Mouse (Mus musculus) c-Kit-negative CD71-positive TER-119-positive erythroid progenitor cells, embryonic 14.5 days (primary cell): Measurements from ENCODE around the gene Stk10.

Experiments used
- DNase-seq: peaks from one replicate; pipeline ENCODE4 v3.0.0-alpha.2; 2013; ENCODE audit warnings: low read depth, low spot score

The Stk10 gene

GRCm38 (mm10) chr11:32524122-32524920, 8.8 kb upstream of the Stk10 start:
- DNase-seq: no peak

GRCm38 (mm10) chr11:32527006-32527405, 6.1 kb upstream of the Stk10 start:
- DNase-seq: no peak

GRCm38 (mm10) chr11:32530151-32530550, 3.0 kb upstream of the Stk10 start:
- DNase-seq: no peak

- DNase-seq: no peak
Observed at GRCm38 (mm10) chr11:32531871-32532764, 987 bp upstream of the Stk10 start, which contains the start of gene Efcab9. Efcab9 (minus strand) TSS chr11:32532081.

- DNase-seq: peak; percentile 62
Observed at GRCm38 (mm10) chr11:32533482-32534261, 567 bp downstream of the Stk10 start.

GRCm38 (mm10) chr11:32534453-32535075, 1.5 kb downstream of the Stk10 start:
- no peak for DNase-seq

GRCm38 (mm10) chr11:32535646-32536045, 2.5 kb downstream of the Stk10 start:
- DNase-seq: no peak

- no peak for DNase-seq
Observed at GRCm38 (mm10) chr11:32536954-32537353, 3.8 kb downstream of the Stk10 start.

GRCm38 (mm10) chr11:32538435-32538834, 5.3 kb downstream of the Stk10 start:
- no peak for DNase-seq

- peak; percentile 48 for DNase-seq
Observed at GRCm38 (mm10) chr11:32538846-32539245, 5.7 kb downstream of the Stk10 start.

GRCm38 (mm10) chr11:32539717-32540116, 6.6 kb downstream of the Stk10 start:
- no peak for DNase-seq

- DNase-seq: no peak
Observed at GRCm38 (mm10) chr11:32540463-32540862, 7.4 kb downstream of the Stk10 start.

- DNase-seq: no peak
Observed at GRCm38 (mm10) chr11:32542181-32542580, 9.1 kb downstream of the Stk10 start.

GRCm38 (mm10) chr11:32542687-32543411, 9.7 kb downstream of the Stk10 start:
- peak; percentile 67 for DNase-seq

- no peak for DNase-seq
Observed at GRCm38 (mm10) chr11:32544041-32544440, 10.9 kb downstream of the Stk10 start.

- no peak for DNase-seq
Observed at GRCm38 (mm10) chr11:32544497-32544896, 11.4 kb downstream of the Stk10 start.

GRCm38 (mm10) chr11:32545605-32546004, 12.5 kb downstream of the Stk10 start:
- no peak for DNase-seq

- DNase-seq: no peak
Observed at GRCm38 (mm10) chr11:32546483-32546882, 13.4 kb downstream of the Stk10 start.

GRCm38 (mm10) chr11:32547391-32547947, 14.4 kb downstream of the Stk10 start:
- DNase-seq: no peak

- DNase-seq: no peak
Observed at GRCm38 (mm10) chr11:32548240-32548639, 15.1 kb downstream of the Stk10 start.
